Mouse (Mus musculus) kidney, postnatal 0 days (tissue): Measurements from ENCODE around the gene Mcf2l. TPM values are rescaled to one million over a fixed set of nuclear protein-coding genes. Genes with fewer than 3 reads are reported as not detected.
A peak's percentile ranks its signal among the peaks of the same experiment; 100 is the strongest.

Source experiments
- ATAC-seq: fragments of 200-750 bp; cut with Nextera tagmentation; replicated peaks from 2 replicates; pipeline ENCODE4 v1.8.0; 2017; ENCODE audit warnings: low read depth, moderate number of reproducible peaks, moderate TSS enrichment, moderate library complexity; ENCODE audit not compliant: low FRiP score
- DNase-seq: peaks from one replicate; pipeline ENCODE4 v3.0.0-alpha.2; 2016; ENCODE audit warnings: low spot score
- H3K27ac ChIP-seq: fragments of 300-500 bp; sonication (generic); 2 replicates; pipeline ENCODE4 v1.5.1; 2014; ENCODE audit warnings: mild to moderate bottlenecking
- H3K27me3 ChIP-seq: fragments of 300-500 bp; sonication (generic); 2 replicates; pipeline ENCODE4 v1.6.1; 2014; ENCODE audit warnings: low read length, mixed read lengths; ENCODE audit not compliant: insufficient read depth
- H3K36me3 ChIP-seq: fragments of 300-500 bp; sonication (generic); 2 replicates; pipeline ENCODE4 v1.6.1; 2014; ENCODE audit warnings: low read length, mixed read lengths; ENCODE audit not compliant: insufficient read depth
- H3K4me1 ChIP-seq: fragments of 300-500 bp; sonication (generic); replicated peaks from 2 replicates; pipeline ENCODE4 v1.6.1; 2014; ENCODE audit warnings: antibody characterized with exemption, low read length, mixed read lengths; ENCODE audit not compliant: insufficient read depth
- H3K4me2 ChIP-seq: fragments of 300-500 bp; sonication (generic); 2 replicates; pipeline ENCODE4 v1.6.1; 2014; ENCODE audit warnings: mild to moderate bottlenecking, low read length, moderate library complexity, mixed read lengths
- H3K4me3 ChIP-seq: fragments of 300-500 bp; sonication (generic); replicated peaks from 2 replicates; pipeline ENCODE4 v1.5.1; 2014; ENCODE audit warnings: low read depth, low read length
- H3K9ac ChIP-seq: fragments of 300-500 bp; sonication (generic); 2 replicates; pipeline ENCODE4 v1.6.1; 2014; ENCODE audit warnings: low read depth, low read length
- H3K9me3 ChIP-seq: fragments of 300-500 bp; sonication (generic); replicated peaks from 2 replicates; pipeline ENCODE4 v1.6.1; 2016; ENCODE audit warnings: low read length, inconsistent platforms, mixed read lengths
- CTCF ChIP-seq: IDR thresholded peaks from 2 replicates; pipeline ENCODE4 v1.5.1; 2016; ENCODE audit warnings: antibody characterized with exemption, low read depth, mild to moderate bottlenecking, moderate library complexity
- WGBS: fragments of 180-500 bp; shearing (Covaris S2); extraction: QIAGEN DNeasy Blood & Tissue Kit; methylation state at CpG from one replicate; pipeline ENCODE4 v1.1.7; 2014; 5-methylcytosine and 5-hydroxymethylcytosine counted together
- polyA plus RNA-seq: library from polyadenylated mRNA; unstranded; fragments of >200 nt; fragmentation: Nextera tagmentation; extraction: Ambion mirVana; gene quantifications from 2 replicates; pipeline ENCODE4 v1.2.1, GENCODE M21; 2015

Mcf2l gene
- polyA plus RNA-seq, 1 experiment from 2014 or later, result 11.2 TPM

DNA sequence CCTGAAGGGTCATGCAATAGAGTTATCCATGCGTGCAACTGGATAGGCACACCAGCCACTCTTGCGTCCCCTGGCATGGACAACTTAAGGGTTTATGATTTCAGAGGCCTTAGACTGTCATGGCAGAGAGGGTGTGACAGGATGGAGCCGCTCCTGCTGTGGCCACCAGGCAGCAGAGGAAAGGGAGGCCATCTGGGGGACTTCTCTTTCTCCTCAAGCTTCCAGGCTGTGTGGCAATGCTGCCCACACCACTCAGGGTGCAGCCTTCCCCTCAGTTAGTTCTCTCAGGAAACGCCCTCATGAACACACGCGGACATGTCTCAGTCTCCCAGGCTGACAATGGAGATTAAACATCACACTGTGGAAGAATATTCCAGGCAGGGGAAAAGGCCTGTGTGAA lies 165.4 kb downstream of the Mcf2l start:
- H3K9me3 ChIP-seq, result no peaks in the 10 kb centered on the region
- no peak for TF ChIP-seq CTCF
- DNase-seq, result no peak
- 71% methylated on average over 6 of the region's 6 CpGs for WGBS
- H3K4me3 ChIP-seq, result no peak overlapping the region
- H3K4me1 ChIP-seq, result no peaks in the 10 kb centered on the region
- no peaks in the 10 kb centered on the region for H3K36me3 ChIP-seq
- 0 out of 2 replicates have a peak overlapping the region, but pooled peaks have one; percentile 5 for H3K27ac ChIP-seq
- H3K4me2 ChIP-seq, result no peak overlapping the region
- no peaks in the 10 kb centered on the region for H3K27me3 ChIP-seq
- no peak overlapping the region for H3K9ac ChIP-seq
- no peak for ATAC-seq

- Histone ChIP-seq H3K9ac (no peak overlapping the region), H3K4me2 (no peak overlapping the region), H3K27ac (no peak overlapping the region), H3K4me1 (no peaks in the 10 kb centered on the region), H3K36me3 (no peaks in the 10 kb centered on the region), H3K9me3 (no peaks in the 10 kb centered on the region), H3K27me3 (no peaks in the 10 kb centered on the region), H3K4me3 (no peak overlapping the region)
- ATAC-seq (no peak), DNase-seq (no peak)
- 88% methylated on average over 4 of the region's 4 CpGs for WGBS
- TF ChIP-seq CTCF, result no peak
Observed at GRCm38 (mm10) chr8:13041459-13041858, 167.9 kb downstream of the Mcf2l start.

DNA sequence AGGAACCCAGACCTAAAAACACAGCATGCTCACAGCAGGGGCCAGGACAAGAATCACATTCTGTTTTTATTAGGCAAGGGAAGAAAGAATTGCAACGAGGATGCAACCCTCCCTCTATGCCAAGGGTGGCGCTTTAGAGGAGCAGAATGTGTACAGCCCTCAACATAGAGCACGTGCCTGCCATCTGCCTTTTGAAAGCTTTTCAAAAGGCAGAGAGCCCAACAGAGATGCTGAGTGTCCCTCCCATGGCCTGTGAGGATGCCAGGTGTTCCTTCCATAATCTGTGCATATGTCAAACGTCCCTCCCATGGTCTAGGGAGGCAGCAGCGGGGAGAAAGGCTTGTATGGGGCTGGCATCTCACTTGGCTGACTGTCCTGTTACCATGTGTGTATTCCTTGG lies 174.0 kb downstream of the Mcf2l start:
- H3K27me3 ChIP-seq, result no peaks in the 10 kb centered on the region
- H3K4me1 ChIP-seq, result no peaks in the 10 kb centered on the region
- H3K9me3 ChIP-seq, result no peaks in the 10 kb centered on the region
- H3K36me3 ChIP-seq, result no peaks in the 10 kb centered on the region
- no peak overlapping the region for H3K4me3 ChIP-seq
- no peak for DNase-seq
- no peak overlapping the region for H3K9ac ChIP-seq
- no peak overlapping the region for H3K4me2 ChIP-seq
- no peak overlapping the region for H3K27ac ChIP-seq
- TF ChIP-seq CTCF, result no peak
- no peak for ATAC-seq
- 64% methylated on average over 5 of the region's 5 CpGs for WGBS

DNA sequence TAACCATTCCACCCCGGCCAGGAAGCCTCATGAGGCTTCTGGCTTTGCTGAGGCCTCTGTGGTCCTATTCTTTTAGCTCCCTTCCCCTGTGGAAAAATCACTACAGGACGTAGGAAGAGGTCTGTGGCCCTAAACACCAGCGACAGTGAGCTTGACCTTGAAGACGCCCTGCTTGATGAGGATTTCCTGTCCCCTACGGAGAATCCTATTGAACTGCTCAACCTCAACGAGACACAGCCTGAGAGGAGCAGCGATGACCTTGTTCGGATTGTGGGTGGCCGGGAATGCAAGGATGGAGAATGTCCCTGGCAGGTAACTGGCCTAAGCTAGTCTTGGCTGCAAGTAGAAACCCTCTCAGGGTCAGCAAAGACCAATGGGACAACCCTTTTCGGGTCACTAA lies 176.9 kb downstream of the Mcf2l start:
- no peaks in the 10 kb centered on the region for H3K27me3 ChIP-seq
- no peak for DNase-seq
- H3K4me2 ChIP-seq, result no peak overlapping the region
- ATAC-seq, result no peak
- 81% methylated on average over 10 of the region's 10 CpGs for WGBS
- no peak overlapping the region for H3K27ac ChIP-seq
- no peak overlapping the region for H3K4me3 ChIP-seq
- no peaks in the 10 kb centered on the region for H3K9me3 ChIP-seq
- no peaks in the 10 kb centered on the region for H3K4me1 ChIP-seq
- no peak for TF ChIP-seq CTCF
- no peaks in the 10 kb centered on the region for H3K36me3 ChIP-seq
- no peak overlapping the region for H3K9ac ChIP-seq

DNA sequence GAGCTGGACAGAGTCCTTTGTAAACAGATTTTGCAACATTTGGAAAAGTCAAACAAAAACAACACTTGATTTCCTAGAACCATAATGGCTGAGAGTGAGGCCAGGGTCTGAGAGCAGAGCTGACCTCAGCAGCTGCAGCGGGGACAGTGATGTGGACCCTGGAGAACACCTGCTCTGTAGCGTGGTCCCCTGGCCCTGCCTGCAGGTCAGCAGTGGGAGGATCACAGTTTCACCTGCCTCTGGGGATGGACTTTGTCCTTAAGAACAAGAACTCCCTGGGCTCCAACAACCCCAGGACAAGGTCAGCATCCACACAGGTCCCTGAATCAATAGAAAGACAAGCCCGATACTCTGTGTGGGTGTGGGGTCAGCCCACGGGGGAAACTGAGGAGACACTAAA lies 183.7 kb downstream of the Mcf2l start:
- ATAC-seq, result no peak; the same call in 1 of the 2 replicates
- no peak for DNase-seq
- Histone ChIP-seq H3K9ac (no peak overlapping the region), H3K27me3 (no peaks in the 10 kb centered on the region), H3K27ac (no peak overlapping the region), H3K9me3 (no peaks in the 10 kb centered on the region), H3K36me3 (no peaks in the 10 kb centered on the region), H3K4me3 (no peak overlapping the region), H3K4me2 (no peak overlapping the region), H3K4me1 (no peaks in the 10 kb centered on the region)
- TF ChIP-seq CTCF, result no peak
- WGBS, result 68% methylated on average over 4 of the region's 4 CpGs

- Histone ChIP-seq H3K9ac (no peak within 1 kb of the TSS), H3K9me3 (no peaks in the 10 kb centered on the region), H3K4me1 (no peaks in the 10 kb centered on the region), H3K4me3 (no peak within 1 kb of the TSS), H3K4me2 (no peak within 1 kb of the TSS), H3K36me3 (no peaks in the 10 kb centered on the region), H3K27me3 (no peaks in the 10 kb centered on the region), H3K27ac (peak within 1 kb of the TSS; percentile 62)
- TF ChIP-seq CTCF, result peak; percentile 15; the same call in 1 of the 2 replicates
- peak; percentile 9 for DNase-seq
- peak; percentile 97 for ATAC-seq
- WGBS, result 67% methylated on average over 17 of the region's 17 CpGs
Observed at GRCm38 (mm10) chr8:13060441-13061150, 187.0 kb downstream of the Mcf2l start, which contains the start of gene Proz. Gene Proz (plus strand): TSS chr8:13060914.
